Mouse (Mus musculus) limb, embryonic 15.5 days (tissue): ENCODE measurements around the gene Rasd1. TPM values are rescaled to one million over a fixed set of nuclear protein-coding genes. Genes with fewer than 3 reads are reported as not detected.

Experiments
- ATAC-seq: fragments of 200-750 bp; cut with Nextera tagmentation; 2 replicates; pipeline ENCODE4 v1.8.0; 2017; ENCODE audit warnings: low read depth, moderate TSS enrichment; ENCODE audit not compliant: insufficient number of reproducible peaks, low FRiP score, low TSS enrichment
- H3K27ac ChIP-seq: fragments of 300-500 bp; sonication (generic); 2 replicates; pipeline ENCODE4 v1.5.1; 2015; ENCODE audit warnings: moderate library complexity, mild to moderate bottlenecking, inconsistent platforms
- H3K27me3 ChIP-seq: fragments of 300-500 bp; sonication (generic); 2 replicates; pipeline ENCODE4 v1.6.1; 2015; ENCODE audit warnings: inconsistent platforms
- H3K36me3 ChIP-seq: fragments of 300-500 bp; sonication (generic); 2 replicates; pipeline ENCODE4 v1.6.1; 2015; ENCODE audit warnings: inconsistent platforms
- H3K4me1 ChIP-seq: fragments of 300-500 bp; sonication (generic); 2 replicates; pipeline ENCODE4 v1.6.1; 2015; ENCODE audit warnings: inconsistent platforms
- H3K4me2 ChIP-seq: fragments of 300-500 bp; sonication (generic); 2 replicates; pipeline ENCODE4 v1.6.1; 2015; ENCODE audit warnings: mild to moderate bottlenecking, inconsistent platforms
- H3K4me3 ChIP-seq: fragments of 300-500 bp; sonication (generic); 2 replicates; pipeline ENCODE4 v1.5.1; 2015; ENCODE audit warnings: mild to moderate bottlenecking, inconsistent platforms
- H3K9ac ChIP-seq: fragments of 300-500 bp; sonication (generic); 2 replicates; pipeline ENCODE4 v1.6.1; 2015; ENCODE audit warnings: inconsistent platforms
- H3K9me3 ChIP-seq: fragments of 300-500 bp; sonication (generic); 2 replicates; pipeline ENCODE4 v1.6.1; 2016; ENCODE audit warnings: inconsistent platforms
- WGBS: fragments of 180-500 bp; shearing (Covaris S2); methylation state at CpG from one replicate; pipeline ENCODE4 v1.1.7; 2015; 5-methylcytosine and 5-hydroxymethylcytosine counted together
- polyA plus RNA-seq: library from polyadenylated mRNA; unstranded; fragments of >200 nt; fragmentation: Nextera tagmentation; extraction: Ambion mirVana; gene quantifications from 2 replicates; pipeline ENCODE4 v1.2.1, GENCODE M21; 2015

The Rasd1 gene
- polyA plus RNA-seq, 1 experiment from 2014 or later = 3.1 TPM

- Histone ChIP-seq H3K9me3 (no peaks in the 10 kb centered on the region), H3K27ac (no peak overlapping the region), H3K4me1 (no peaks in the 10 kb centered on the region), H3K27me3 (no peaks in the 10 kb centered on the region), H3K9ac (no peak overlapping the region), H3K4me3 (no peak overlapping the region), H3K36me3 (no peaks in the 10 kb centered on the region), H3K4me2 (no peak overlapping the region)
- ATAC-seq = no peak
- WGBS = 81% methylated on average over 5 of the region's 5 CpGs
These were observed 8.6 kb upstream of the Rasd1 start for GRCm38 (mm10) chr11:59973389-59973788.

- no peak overlapping the region for H3K4me2 ChIP-seq
- H3K9ac ChIP-seq = no peak overlapping the region
- 49% methylated on average over 2 of the region's 2 CpGs for WGBS
- H3K9me3 ChIP-seq = no peaks in the 10 kb centered on the region
- H3K36me3 ChIP-seq = no peaks in the 10 kb centered on the region
- H3K27me3 ChIP-seq = no peaks in the 10 kb centered on the region
- no peak for ATAC-seq
- H3K27ac ChIP-seq = no peak overlapping the region
- H3K4me1 ChIP-seq = no peaks in the 10 kb centered on the region
- no peak overlapping the region for H3K4me3 ChIP-seq
These were observed 6.9 kb upstream of the Rasd1 start for GRCm38 (mm10) chr11:59971691-59972090.

GRCm38 (mm10) chr11:59970780-59971179 is 6.0 kb upstream of the Rasd1 start:
- no peaks in the 10 kb centered on the region for H3K27me3 ChIP-seq
- no peak overlapping the region for H3K27ac ChIP-seq
- H3K9me3 ChIP-seq = no peaks in the 10 kb centered on the region
- H3K4me3 ChIP-seq = no peak overlapping the region
- H3K36me3 ChIP-seq = no peaks in the 10 kb centered on the region
- WGBS = 75% methylated on average over 5 of the region's 5 CpGs
- no peak overlapping the region for H3K9ac ChIP-seq
- no peak for ATAC-seq
- peaks cover 4% of the 10 kb centered on the region; the same call in 1 of the 2 replicates for H3K4me1 ChIP-seq
- H3K4me2 ChIP-seq = no peak overlapping the region

- H3K4me1 ChIP-seq = peaks cover 29% of the 10 kb centered on the region
- no peak overlapping the region for H3K27ac ChIP-seq
- H3K9ac ChIP-seq = no peak overlapping the region
- peaks cover 19% of the 10 kb centered on the region for H3K27me3 ChIP-seq
- peaks cover 1% of the 10 kb centered on the region; the same call in 1 of the 2 replicates for H3K36me3 ChIP-seq
- 97% methylated on average over 1 of the region's 1 CpGs for WGBS
- no peak overlapping the region for H3K4me3 ChIP-seq
- no peak overlapping the region for H3K4me2 ChIP-seq
- no peaks in the 10 kb centered on the region for H3K9me3 ChIP-seq
- ATAC-seq = no peak
These were observed 3.0 kb upstream of the Rasd1 start for GRCm38 (mm10) chr11:59967765-59968164.

DNA sequence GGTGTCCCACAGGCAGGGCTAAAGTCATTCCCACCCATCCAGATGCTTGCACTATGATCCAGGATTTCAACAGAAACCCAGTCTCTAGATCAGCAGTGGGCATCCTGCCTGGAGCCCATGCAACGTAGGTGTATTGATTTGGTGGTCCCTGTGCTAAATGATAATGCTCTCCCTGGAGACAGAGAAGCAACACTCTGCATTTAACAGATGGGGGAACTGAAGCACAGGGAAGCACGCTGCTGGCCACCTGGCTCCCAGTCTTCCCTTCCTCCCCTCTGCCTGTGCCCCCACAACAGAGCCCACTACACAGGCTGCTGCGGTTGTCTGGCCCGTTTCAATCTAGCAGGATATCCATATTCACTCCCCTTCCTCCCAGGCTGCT is 1.3 kb upstream of the Rasd1 start:
- H3K9me3 ChIP-seq = no peaks in the 10 kb centered on the region
- H3K4me2 ChIP-seq = no peak overlapping the region
- H3K27me3 ChIP-seq = peaks cover 30% of the 10 kb centered on the region
- peaks cover 15% of the 10 kb centered on the region for H3K36me3 ChIP-seq
- H3K4me3 ChIP-seq = no peak overlapping the region
- 70% methylated on average over 4 of the region's 4 CpGs for WGBS
- H3K4me1 ChIP-seq = peaks cover 34% of the 10 kb centered on the region
- ATAC-seq = no peak
- H3K9ac ChIP-seq = no peak overlapping the region
- H3K27ac ChIP-seq = no peak overlapping the region

- H3K27ac ChIP-seq = peak overlapping the region; percentile 14; the same call in 1 of the 2 replicates
- peak; percentile 41; the same call in 1 of the 2 replicates for ATAC-seq
- 23% methylated on average over 25 of the region's 25 CpGs for WGBS
- peak overlapping the region; percentile 95 for H3K4me2 ChIP-seq
- H3K9me3 ChIP-seq = no peaks in the 10 kb centered on the region
- peak overlapping the region; percentile 44; the same call in 1 of the 2 replicates for H3K9ac ChIP-seq
- H3K4me3 ChIP-seq = peak overlapping the region; percentile 49
- peaks cover 22% of the 10 kb centered on the region for H3K36me3 ChIP-seq
- H3K27me3 ChIP-seq = peaks cover 30% of the 10 kb centered on the region
- peaks cover 36% of the 10 kb centered on the region for H3K4me1 ChIP-seq
These were observed 720 bp upstream of the Rasd1 start for GRCm38 (mm10) chr11:59965227-59966101.

DNA sequence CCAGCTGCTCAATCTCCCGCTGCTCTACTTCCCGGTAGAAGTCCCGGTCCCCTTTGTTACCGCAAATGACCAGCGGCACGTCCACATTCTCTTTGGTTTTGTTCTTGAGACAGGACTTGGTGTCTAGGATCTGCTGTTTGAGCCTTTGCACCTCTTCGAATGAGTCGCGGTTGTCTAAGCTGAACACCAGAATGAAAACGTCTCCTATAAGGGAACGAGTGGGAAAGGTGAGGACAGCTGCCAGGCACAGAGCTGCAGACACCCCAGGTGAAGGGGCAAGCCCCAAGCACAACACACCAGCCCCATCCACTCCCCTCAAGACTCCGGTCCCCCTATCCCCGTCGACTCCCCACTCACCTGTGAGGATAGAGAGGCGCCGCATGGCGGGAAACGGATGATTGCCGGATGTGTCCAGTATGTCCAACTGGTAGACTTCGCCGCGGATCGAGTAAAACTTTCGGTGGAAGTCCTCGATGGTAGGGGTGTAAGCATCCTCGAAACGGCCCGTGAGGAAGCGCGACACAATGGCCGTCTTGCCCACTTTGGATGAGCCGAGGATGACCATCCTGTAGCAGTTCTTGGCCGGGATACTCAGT is 483 bp downstream of the Rasd1 start:
- Histone ChIP-seq H3K4me1 (peaks cover 38% of the 10 kb centered on the region), H3K27me3 (peaks cover 30% of the 10 kb centered on the region), H3K9me3 (no peaks in the 10 kb centered on the region), H3K36me3 (peaks cover 23% of the 10 kb centered on the region), H3K4me3 (peak overlapping the region; percentile 49), H3K4me2 (peak overlapping the region; percentile 95), H3K9ac (peak overlapping the region; percentile 44), H3K27ac (no peak overlapping the region)
- 1% methylated on average over 33 of the region's 33 CpGs for WGBS
- no peak for ATAC-seq

DNA sequence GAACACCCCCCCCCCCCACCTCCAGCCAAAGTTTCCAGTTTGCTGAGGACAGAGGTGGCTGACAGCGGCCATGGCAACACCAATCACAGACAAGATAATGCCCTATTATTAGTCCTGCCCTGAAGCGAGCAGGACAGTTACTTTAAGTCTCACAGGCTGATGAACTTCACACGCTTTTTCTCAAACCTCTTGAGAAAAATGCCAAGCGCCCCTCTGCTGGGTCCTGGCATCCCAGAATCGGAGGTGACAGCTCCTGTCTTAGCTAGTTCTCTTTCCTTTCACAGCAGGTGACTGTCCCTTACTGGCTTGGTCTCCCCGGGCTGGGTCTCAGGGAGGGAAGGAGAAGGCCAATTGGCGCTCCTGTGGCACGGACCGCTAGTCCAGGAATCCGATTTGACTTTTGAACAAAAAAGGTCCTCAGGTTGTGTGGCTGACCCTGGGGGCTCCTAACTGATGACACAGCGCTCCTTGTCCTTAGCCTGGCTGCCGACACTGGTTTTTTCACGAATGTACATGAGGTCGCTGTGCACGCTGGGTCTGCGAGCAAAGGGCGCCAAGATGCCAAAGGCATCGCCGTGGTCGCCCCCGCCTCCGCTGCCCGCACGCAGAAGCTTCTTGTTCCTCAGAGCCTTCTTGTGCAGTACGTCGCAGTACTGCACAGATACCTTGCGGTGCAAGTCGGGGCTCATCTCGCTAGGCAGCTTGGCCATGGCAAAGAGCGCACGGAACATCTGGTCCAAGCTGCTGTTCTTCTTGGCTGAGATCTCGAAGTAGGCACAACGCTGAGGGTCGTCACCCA is 1.2 kb downstream of the Rasd1 start:
- peaks cover 30% of the 10 kb centered on the region for H3K27me3 ChIP-seq
- peak overlapping the region; percentile 49 for H3K4me3 ChIP-seq
- H3K9ac ChIP-seq = 0 out of 2 replicates have a peak overlapping the region, but pooled peaks have one; percentile 44
- H3K4me1 ChIP-seq = peaks cover 38% of the 10 kb centered on the region
- H3K4me2 ChIP-seq = peak overlapping the region; percentile 95
- H3K36me3 ChIP-seq = peaks cover 23% of the 10 kb centered on the region
- ATAC-seq = no peak
- no peaks in the 10 kb centered on the region for H3K9me3 ChIP-seq
- WGBS = 10% methylated on average over 34 of the region's 34 CpGs
- no peak overlapping the region for H3K27ac ChIP-seq

- no peak overlapping the region for H3K4me2 ChIP-seq
These were observed 2.2 kb downstream of the Rasd1 start for GRCm38 (mm10) chr11:59962590-59962989.

GRCm38 (mm10) chr11:59961338-59961875 is 3.3 kb downstream of the Rasd1 start:
- Histone ChIP-seq H3K4me2 (no peak overlapping the region), H3K27ac (peak overlapping the region; percentile 29; the same call in 1 of the 2 replicates), H3K27me3 (peaks cover 30% of the 10 kb centered on the region), H3K4me3 (no peak overlapping the region), H3K9ac (no peak overlapping the region), H3K4me1 (peaks cover 38% of the 10 kb centered on the region), H3K36me3 (peaks cover 29% of the 10 kb centered on the region), H3K9me3 (no peaks in the 10 kb centered on the region)
- no peak for ATAC-seq
- 75% methylated on average over 9 of the region's 9 CpGs for WGBS

More at GRCm38 (mm10) chr11:59962590-59962989, 2.2 kb downstream of the Rasd1 start:
- peaks cover 38% of the 10 kb centered on the region for H3K4me1 ChIP-seq
- H3K9ac ChIP-seq = no peak overlapping the region
- WGBS = 73% methylated on average over 3 of the region's 3 CpGs
- H3K4me3 ChIP-seq = no peak overlapping the region
- ATAC-seq = no peak
- peaks cover 30% of the 10 kb centered on the region for H3K27me3 ChIP-seq
- H3K9me3 ChIP-seq = no peaks in the 10 kb centered on the region
- no peak overlapping the region for H3K27ac ChIP-seq
- peaks cover 23% of the 10 kb centered on the region for H3K36me3 ChIP-seq

- H3K9me3 ChIP-seq = no peaks in the 10 kb centered on the region
- WGBS = 64% methylated on average over 20 of the region's 20 CpGs
- no peak overlapping the region for H3K4me3 ChIP-seq
- peaks cover 30% of the 10 kb centered on the region for H3K27me3 ChIP-seq
- peaks cover 33% of the 10 kb centered on the region for H3K4me1 ChIP-seq
- H3K27ac ChIP-seq = peak overlapping the region; percentile 33; the same call in 1 of the 2 replicates
- no peak for ATAC-seq
- no peak overlapping the region for H3K4me2 ChIP-seq
- H3K9ac ChIP-seq = no peak overlapping the region
- peaks cover 32% of the 10 kb centered on the region for H3K36me3 ChIP-seq
These were observed 4.0 kb downstream of the Rasd1 start for GRCm38 (mm10) chr11:59960476-59961337.
